Mouse (Mus musculus): ENCODE measurements around the gene Fam243.

DNA sequence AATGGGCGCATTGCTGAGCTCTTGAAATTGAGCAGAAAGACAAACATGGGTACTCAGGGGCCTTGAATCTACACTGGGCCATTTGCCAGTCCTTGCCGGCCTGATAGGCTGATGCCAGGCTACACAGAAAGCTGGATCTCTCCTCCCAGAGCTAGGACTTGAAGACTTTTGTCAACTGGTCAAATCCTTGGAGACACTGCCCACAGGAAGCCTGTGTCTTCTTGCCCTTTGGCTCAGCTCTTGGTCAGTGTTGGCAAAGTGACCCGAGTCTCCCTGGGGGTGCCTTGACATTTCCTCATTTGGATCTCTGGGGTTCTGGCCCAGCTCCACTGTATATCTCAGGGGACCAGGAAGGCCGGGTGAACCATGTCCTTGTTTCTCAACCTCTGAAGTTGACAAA, 45.7 kb downstream of the Fam243 start:
- TF ChIP-seq CTCF (IDR thresholded peaks at IDR 0.05; ENCODE audit: extremely low read depth, insufficient read length, insufficient replicate concordance, low read depth, low read length): no peak
- TF ChIP-seq POLR2A (IDR thresholded peaks at IDR 0.05; ENCODE audit: low read depth, low read length): no peak
